Mouse (Mus musculus): ENCODE measurements around the gene Ppm1h.

- TF ChIP-seq CTCF (IDR thresholded peaks at IDR 0.05; ENCODE audit: low read depth) (no peak), EP300 (IDR thresholded peaks at IDR 0.05; ENCODE audit: low read depth) (no peak)
These were observed 239.2 kb downstream of the Ppm1h start for GRCm38 (mm10) chr10:122917648-122918324.
